Mouse (Mus musculus) skeletal muscle tissue, adult 2 months (tissue): ENCODE measurements at regions not wholly inside any gene's neighbourhood (a gene's known extent, or its start where the extent isn't known, plus 50 kb on each side); places are given as distances from the start of the nearest gene placed in this dataset.

Experiments used
- DNase-seq: peaks from one replicate; pipeline ENCODE4 v3.0.0-alpha.2; 2012; ENCODE audit warnings: low read depth, low spot score

- no peak for DNase-seq
Observed at GRCm38 (mm10) chr9:91818616-91819328, 374.0 kb upstream of the Plscr5 start.

- DNase-seq: no peak
Observed at GRCm38 (mm10) chr9:91803372-91803961, 389.3 kb upstream of the Plscr5 start.

- DNase-seq: no peak
Observed at GRCm38 (mm10) chr9:91798837-91799225, 393.9 kb upstream of the Plscr5 start.

GRCm38 (mm10) chr9:91798171-91798836 lies 394.4 kb upstream of the Plscr5 start:
- DNase-seq: no peak

GRCm38 (mm10) chr9:91796976-91797375 lies 395.8 kb upstream of the Plscr5 start:
- DNase-seq: no peak

- no peak for DNase-seq
Observed at GRCm38 (mm10) chr9:91752935-91753334, 387.3 kb upstream of the Zic1 start.

- no peak for DNase-seq
Observed at GRCm38 (mm10) chr9:91711106-91711505, 345.5 kb upstream of the Zic1 start.

GRCm38 (mm10) chr9:91680859-91681258 lies 315.2 kb upstream of the Zic1 start:
- no peak for DNase-seq

- no peak for DNase-seq
Observed at GRCm38 (mm10) chr9:91666667-91667066, 301.1 kb upstream of the Zic1 start.

- no peak for DNase-seq
Observed at GRCm38 (mm10) chr9:91660089-91660488, 294.5 kb upstream of the Zic1 start.

- no peak for DNase-seq
Observed at GRCm38 (mm10) chr9:91654071-91654470, 288.5 kb upstream of the Zic1 start.

GRCm38 (mm10) chr9:91652384-91653100 lies 286.9 kb upstream of the Zic1 start:
- DNase-seq: no peak

- DNase-seq: no peak
Observed at GRCm38 (mm10) chr9:91610401-91610800, 244.8 kb upstream of the Zic1 start.

- DNase-seq: no peak
Observed at GRCm38 (mm10) chr9:91609457-91610166, 244.0 kb upstream of the Zic1 start.

GRCm38 (mm10) chr9:91601740-91602139 lies 236.1 kb upstream of the Zic1 start:
- no peak for DNase-seq

- DNase-seq: no peak
Observed at GRCm38 (mm10) chr9:91591915-91592314, 226.3 kb upstream of the Zic1 start.

- DNase-seq: no peak
Observed at GRCm38 (mm10) chr9:91588756-91589155, 223.1 kb upstream of the Zic1 start.

GRCm38 (mm10) chr9:91587861-91588260 lies 222.3 kb upstream of the Zic1 start:
- DNase-seq: no peak

- no peak for DNase-seq
Observed at GRCm38 (mm10) chr9:91587271-91587670, 221.7 kb upstream of the Zic1 start.

GRCm38 (mm10) chr9:91586635-91587034 lies 221.0 kb upstream of the Zic1 start:
- peak; percentile 22 for DNase-seq

- no peak for DNase-seq
Observed at GRCm38 (mm10) chr9:91574156-91574555, 208.5 kb upstream of the Zic1 start.
